Mouse (Mus musculus) midbrain, embryonic 14.5 days (tissue): ENCODE measurements around the gene Ces1c. TPM values are rescaled to one million over a fixed set of nuclear protein-coding genes. Genes with fewer than 3 reads are reported as not detected.

Experiments used
- ATAC-seq: fragments of 200-750 bp; cut with Nextera tagmentation; 2 replicates; pipeline ENCODE4 v1.8.0; 2017; ENCODE audit warnings: moderate number of reproducible peaks, moderate library complexity; ENCODE audit not compliant: low FRiP score, low TSS enrichment
- DNase-seq: peaks from one replicate; pipeline ENCODE4 v3.0.0-alpha.2; 2015
- H3K27ac ChIP-seq: fragments of 300-500 bp; sonication (generic); replicated peaks from 2 replicates; pipeline ENCODE4 v1.5.1; 2014; ENCODE audit warnings: mild to moderate bottlenecking, low read depth, low read length, moderate library complexity
- H3K27me3 ChIP-seq: fragments of 300-500 bp; sonication (generic); 2 replicates; pipeline ENCODE4 v1.6.1; 2014; ENCODE audit warnings: low read length, control low read depth, mixed read lengths; ENCODE audit not compliant: control insufficient read depth, insufficient read depth
- H3K36me3 ChIP-seq: fragments of 300-500 bp; sonication (generic); 2 replicates; pipeline ENCODE4 v1.6.1; 2014; ENCODE audit warnings: low read length, control low read depth; ENCODE audit not compliant: control insufficient read depth, insufficient read depth
- H3K4me1 ChIP-seq: fragments of 300-500 bp; sonication (generic); 2 replicates; pipeline ENCODE4 v1.6.1; 2014; ENCODE audit warnings: mild to moderate bottlenecking, antibody characterized with exemption, low read length, control low read depth; ENCODE audit not compliant: control insufficient read depth, insufficient read depth
- H3K4me2 ChIP-seq: fragments of 300-500 bp; sonication (generic); 2 replicates; pipeline ENCODE4 v1.6.1; 2014; ENCODE audit warnings: mild to moderate bottlenecking, low read length, moderate library complexity
- H3K4me3 ChIP-seq: fragments of 300-500 bp; sonication (generic); replicated peaks from 2 replicates; pipeline ENCODE4 v1.5.1; 2014; ENCODE audit warnings: low read depth, low read length
- H3K9ac ChIP-seq: fragments of 300-500 bp; sonication (generic); replicated peaks from 2 replicates; pipeline ENCODE4 v1.6.1; 2014; ENCODE audit warnings: mild to moderate bottlenecking, low read length, moderate library complexity
- H3K9me3 ChIP-seq: fragments of 300-500 bp; sonication (generic); 2 replicates; pipeline ENCODE4 v1.6.1; 2016; ENCODE audit warnings: low read length, control low read depth, mixed read lengths; ENCODE audit not compliant: control insufficient read depth
- WGBS: fragments of 180-500 bp; shearing (Covaris S2); extraction: QIAGEN DNeasy Blood & Tissue Kit; methylation state at CpG from one replicate; pipeline ENCODE4 v1.1.7; 2014; 5-methylcytosine and 5-hydroxymethylcytosine counted together
- polyA plus RNA-seq: library from polyadenylated mRNA; unstranded; fragments of >200 nt; fragmentation: Nextera tagmentation; extraction: Ambion mirVana; gene quantifications from 2 replicates; pipeline ENCODE4 v1.2.1, GENCODE M21; 2014

Gene Ces1c
- polyA plus RNA-seq, 1 experiment from 2014 or later = not detected

DNA sequence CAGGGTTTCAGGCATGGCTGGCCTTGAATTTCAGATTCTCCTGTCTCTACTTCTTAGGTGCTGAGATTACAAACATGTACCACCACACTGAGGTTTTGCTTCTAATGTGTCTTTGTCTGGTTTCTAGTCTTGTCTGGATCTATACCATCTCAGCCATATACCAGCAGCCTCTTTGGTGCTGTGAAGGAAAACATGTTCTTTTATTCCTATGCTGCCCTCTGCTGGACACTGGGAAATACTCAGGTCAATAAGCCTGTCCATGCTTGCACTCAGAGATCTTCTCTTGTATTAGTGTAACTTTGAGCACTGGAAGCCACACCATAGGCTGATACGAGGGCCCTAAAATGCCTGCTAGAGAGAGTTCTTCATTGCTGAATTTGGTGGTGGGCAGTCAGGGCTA, 9.6 kb upstream of the Ces1c start:
- Histone ChIP-seq H3K36me3 (no peaks in the 10 kb centered on the region), H3K27ac (no peak overlapping the region), H3K9ac (no peak overlapping the region), H3K4me3 (no peak overlapping the region), H3K4me1 (no peaks in the 10 kb centered on the region), H3K4me2 (no peak overlapping the region), H3K27me3 (no peaks in the 10 kb centered on the region), H3K9me3 (no peaks in the 10 kb centered on the region)
- ATAC-seq (no peak), DNase-seq (peak; percentile 69)
- WGBS = 58% methylated on average over 1 of the region's 1 CpGs

DNA sequence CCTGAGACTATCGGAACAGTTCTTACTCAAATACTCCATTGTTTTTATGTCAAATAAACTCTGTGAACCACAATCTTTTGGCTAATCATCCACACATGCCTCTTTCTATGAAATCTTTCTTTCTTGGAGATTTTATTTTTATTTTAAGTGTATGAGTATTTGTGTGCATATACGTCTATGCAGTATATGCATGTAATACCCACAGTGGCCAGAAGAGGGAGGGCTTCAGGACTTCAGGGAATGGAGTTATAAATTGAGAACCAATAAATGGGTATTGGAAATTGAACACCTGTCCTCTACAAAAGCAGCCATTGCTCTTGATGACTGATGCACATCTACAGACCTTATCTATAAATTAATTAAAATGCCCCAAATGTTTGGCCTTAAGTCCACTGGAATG, 1.1 kb upstream of the Ces1c start:
- WGBS = 94% methylated on average over 2 of the region's 2 CpGs
- no peak for DNase-seq
- no peak overlapping the region for H3K27ac ChIP-seq
- no peaks in the 10 kb centered on the region for H3K36me3 ChIP-seq
- H3K9ac ChIP-seq = no peak overlapping the region
- no peak overlapping the region for H3K4me3 ChIP-seq
- no peaks in the 10 kb centered on the region for H3K27me3 ChIP-seq
- H3K4me2 ChIP-seq = no peak overlapping the region
- no peaks in the 10 kb centered on the region for H3K9me3 ChIP-seq
- H3K4me1 ChIP-seq = no peaks in the 10 kb centered on the region
- ATAC-seq = no peak

DNA sequence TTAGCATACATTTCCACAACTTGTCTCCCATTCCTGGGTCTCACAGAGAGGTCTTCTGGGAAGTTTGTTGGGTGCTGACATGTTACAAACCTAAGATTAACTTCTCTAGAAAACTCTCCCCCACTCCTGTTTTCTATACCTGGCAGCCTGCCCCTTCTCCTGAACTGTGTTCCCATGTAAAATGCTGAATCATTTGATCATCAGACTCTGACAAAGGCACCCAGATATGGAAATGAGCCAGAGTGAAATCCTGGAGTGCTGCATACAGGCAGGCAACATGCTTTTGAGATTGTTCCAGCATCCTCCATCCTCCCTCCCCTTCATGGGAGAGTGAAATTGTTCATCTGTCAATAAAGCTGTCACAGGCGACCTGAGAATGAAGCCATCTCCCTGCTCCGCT, 4.6 kb downstream of the Ces1c start:
- no peaks in the 10 kb centered on the region for H3K27me3 ChIP-seq
- H3K4me2 ChIP-seq = no peak overlapping the region
- ATAC-seq = no peak
- no peak for DNase-seq
- H3K4me3 ChIP-seq = no peak overlapping the region
- no peaks in the 10 kb centered on the region for H3K9me3 ChIP-seq
- no peak overlapping the region for H3K9ac ChIP-seq
- H3K27ac ChIP-seq = no peak overlapping the region
- WGBS = 75% methylated on average over 2 of the region's 2 CpGs
- H3K4me1 ChIP-seq = no peaks in the 10 kb centered on the region
- no peaks in the 10 kb centered on the region for H3K36me3 ChIP-seq

DNA sequence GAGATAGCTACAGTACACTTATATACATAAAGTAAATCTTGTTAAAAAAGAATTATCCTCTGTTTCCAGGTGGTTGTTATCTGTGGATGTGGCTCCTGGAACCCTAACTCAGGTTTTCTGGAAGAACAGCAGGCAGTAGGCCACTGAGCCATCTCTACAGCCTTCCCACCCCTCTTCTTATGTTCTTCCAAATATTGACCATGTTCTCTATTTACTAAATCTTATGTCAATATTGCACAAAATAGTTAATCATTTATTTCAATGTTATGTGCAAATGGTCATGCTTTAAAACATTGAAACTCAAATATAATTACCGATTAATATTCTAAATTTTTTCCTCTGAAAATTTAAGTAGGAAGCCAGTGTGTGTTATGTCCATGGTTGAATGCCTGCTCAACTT, 9.1 kb downstream of the Ces1c start:
- no peak for DNase-seq
- Histone ChIP-seq H3K4me1 (no peaks in the 10 kb centered on the region), H3K27ac (no peak overlapping the region), H3K9me3 (no peaks in the 10 kb centered on the region), H3K4me2 (no peak overlapping the region), H3K36me3 (no peaks in the 10 kb centered on the region), H3K9ac (no peak overlapping the region), H3K27me3 (no peaks in the 10 kb centered on the region), H3K4me3 (no peak overlapping the region)
- no peak for ATAC-seq
- 95% methylated on average over 1 of the region's 1 CpGs for WGBS

DNA sequence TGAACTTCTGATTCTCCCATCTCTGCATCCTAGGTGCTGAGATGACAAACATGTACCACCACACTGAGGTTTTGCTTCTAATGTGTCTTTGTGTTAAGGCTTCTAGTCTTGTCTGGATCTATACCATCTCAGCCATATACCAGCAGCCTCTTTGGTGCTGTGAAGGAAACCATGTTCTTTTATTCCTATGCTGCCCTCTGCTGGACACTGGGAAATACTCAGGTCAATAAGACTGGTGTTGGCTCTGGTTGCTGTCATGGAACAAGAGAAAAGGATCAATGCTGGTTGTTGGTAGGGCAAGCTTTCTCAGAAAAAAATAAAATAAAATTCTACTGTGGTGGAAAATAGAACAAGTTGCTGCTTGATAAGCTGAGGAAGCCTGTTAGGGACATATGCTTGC, 35.7 kb downstream of the Ces1c start:
- Histone ChIP-seq H3K9ac (no peak overlapping the region), H3K4me2 (no peak overlapping the region), H3K4me1 (no peaks in the 10 kb centered on the region), H3K36me3 (no peaks in the 10 kb centered on the region), H3K4me3 (no peak overlapping the region), H3K27ac (no peak overlapping the region), H3K9me3 (no peaks in the 10 kb centered on the region), H3K27me3 (no peaks in the 10 kb centered on the region)
- ATAC-seq (no peak), DNase-seq (peak; percentile 83)

DNA sequence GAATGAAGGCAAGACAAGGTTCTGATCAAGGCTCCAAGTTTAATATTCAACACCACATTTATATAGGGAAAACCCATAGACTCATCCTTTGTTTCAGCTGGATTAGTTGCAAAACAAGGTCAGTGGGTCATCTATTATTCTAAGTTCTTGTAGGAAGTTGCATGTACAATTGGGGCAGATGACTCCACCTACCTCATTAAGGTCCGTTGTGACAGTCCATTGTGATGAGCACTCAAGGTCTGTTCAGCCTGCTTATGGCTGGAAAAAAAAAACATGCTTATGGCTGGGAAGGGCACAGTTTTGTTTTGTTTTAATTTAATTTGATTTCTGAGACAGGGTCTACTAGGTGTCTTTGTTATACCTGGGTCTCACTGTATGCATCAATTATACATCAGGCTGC, 39.8 kb downstream of the Ces1c start:
- Histone ChIP-seq H3K4me2 (no peak overlapping the region), H3K27ac (no peak overlapping the region), H3K36me3 (no peaks in the 10 kb centered on the region), H3K9ac (no peak overlapping the region), H3K4me1 (no peaks in the 10 kb centered on the region), H3K27me3 (no peaks in the 10 kb centered on the region), H3K9me3 (no peaks in the 10 kb centered on the region), H3K4me3 (no peak overlapping the region)
- 66% methylated on average over 1 of the region's 1 CpGs for WGBS
- DNase-seq (no peak), ATAC-seq (no peak)

DNA sequence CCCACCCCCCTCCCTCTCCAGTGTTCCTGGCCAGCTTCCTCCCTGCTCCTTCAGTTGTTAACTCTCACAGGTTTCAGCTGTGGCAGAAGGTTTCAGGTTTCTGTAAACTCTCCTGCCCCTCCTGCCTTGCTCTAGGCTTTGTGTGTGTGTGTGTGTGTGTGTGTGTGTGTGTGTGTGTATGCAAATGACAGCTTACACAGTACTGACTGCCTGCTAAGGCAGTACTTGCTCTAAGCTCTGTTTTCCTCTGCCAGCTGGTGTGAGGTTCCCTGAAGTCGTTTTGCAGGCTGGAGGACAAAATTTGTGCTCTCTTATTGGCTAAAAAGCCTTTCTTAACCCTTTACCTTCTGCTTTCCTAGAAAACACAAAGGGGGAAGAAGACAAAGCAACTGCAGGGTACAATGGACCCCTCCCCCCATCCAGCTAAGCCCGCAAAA, 42.4 kb downstream of the Ces1c start:
- H3K36me3 ChIP-seq = no peaks in the 10 kb centered on the region
- DNase-seq = peak; percentile 35
- H3K4me2 ChIP-seq = no peak overlapping the region
- no peaks in the 10 kb centered on the region for H3K9me3 ChIP-seq
- ATAC-seq = 0 out of 2 replicates have a peak, but pooled peaks have one; percentile 20
- no peak overlapping the region for H3K9ac ChIP-seq
- H3K4me3 ChIP-seq = no peak overlapping the region
- H3K27ac ChIP-seq = no peak overlapping the region
- no peaks in the 10 kb centered on the region for H3K27me3 ChIP-seq
- 0% methylated on average over 2 of the region's 2 CpGs for WGBS
- H3K4me1 ChIP-seq = no peaks in the 10 kb centered on the region

DNA sequence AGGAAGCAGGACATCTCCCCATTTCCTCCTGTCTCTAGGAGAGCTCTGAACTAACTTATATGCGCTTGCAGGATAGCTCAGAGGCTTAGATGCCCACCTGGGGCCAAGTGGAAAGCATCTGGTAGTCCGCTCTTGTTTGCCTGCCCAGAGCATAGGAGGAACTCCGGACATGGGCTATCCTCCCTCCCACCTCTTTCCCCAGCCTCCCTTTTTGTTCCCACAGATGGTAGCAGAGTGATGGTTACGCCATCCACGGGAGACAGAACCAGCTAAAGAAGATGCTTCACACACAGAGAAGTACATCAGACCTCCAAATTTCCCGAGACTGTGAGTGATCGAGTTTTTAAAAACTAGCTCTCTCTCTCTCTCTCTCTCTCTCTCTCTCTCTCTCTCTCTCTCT, 42.9 kb downstream of the Ces1c start:
- peak; percentile 1 for DNase-seq
- no peak overlapping the region for H3K27ac ChIP-seq
- no peaks in the 10 kb centered on the region for H3K36me3 ChIP-seq
- 34% methylated on average over 7 of the region's 7 CpGs for WGBS
- no peak overlapping the region for H3K4me2 ChIP-seq
- no peak for ATAC-seq
- no peaks in the 10 kb centered on the region for H3K9me3 ChIP-seq
- H3K4me3 ChIP-seq = no peak overlapping the region
- no peak overlapping the region for H3K9ac ChIP-seq
- H3K4me1 ChIP-seq = no peaks in the 10 kb centered on the region
- H3K27me3 ChIP-seq = no peaks in the 10 kb centered on the region

DNA sequence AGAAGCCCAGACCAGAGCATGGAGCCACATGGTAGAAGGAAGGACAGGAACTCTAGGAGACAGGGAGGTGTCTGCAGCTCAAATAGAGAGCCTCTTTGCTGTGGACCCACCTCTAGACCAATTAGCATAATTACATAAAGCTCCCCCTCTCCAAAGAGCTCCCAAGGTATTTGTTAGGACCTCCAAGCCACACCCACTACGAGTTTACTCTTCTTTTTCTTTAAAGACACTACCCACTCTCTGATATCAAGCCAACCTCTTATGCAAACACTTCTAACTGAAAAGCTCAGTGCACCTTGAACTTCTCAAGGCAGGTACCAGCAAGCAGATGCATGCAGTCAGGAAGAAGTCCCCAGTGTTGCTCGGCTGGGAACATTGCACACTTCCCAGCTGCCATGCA, 51.2 kb downstream of the Ces1c start, which contains the start of gene Ces1b:
Gene Ces1b, minus strand, starts transcription at position 131 of the 400 bp plus-strand sequence.
- no peak for DNase-seq
- Histone ChIP-seq H3K36me3 (no peaks in the 10 kb centered on the region), H3K4me1 (no peaks in the 10 kb centered on the region), H3K27me3 (no peaks in the 10 kb centered on the region), H3K4me3 (no peak within 1 kb of the TSS), H3K4me2 (no peak within 1 kb of the TSS), H3K27ac (no peak within 1 kb of the TSS), H3K9ac (no peak within 1 kb of the TSS), H3K9me3 (no peaks in the 10 kb centered on the region)
- WGBS = 79% methylated on average over 2 of the region's 2 CpGs
- ATAC-seq = no peak
